Mouse (Mus musculus) ovary, postnatal 10 days (tissue): ENCODE measurements around the gene Pmf1.
A peak's percentile ranks its signal among the peaks of the same experiment; 100 is the strongest.

Source experiments
- DNase-seq: peaks from one replicate; pipeline ENCODE4 v3.0.0; 2022; ENCODE audit warnings: low spot score

The Pmf1 gene

GRCm38 (mm10) chr3:88409741-88410644, at the start of gene Pmf1:
TSS of gene Pmf1 (minus strand) at chr3:88410331.
- DNase-seq = peak; percentile 88

- DNase-seq = no peak
Measured at GRCm38 (mm10) chr3:88458778-88459219, 48.7 kb upstream of the Pmf1 start.

- no peak for DNase-seq
Measured at GRCm38 (mm10) chr3:88456746-88457532, 46.8 kb upstream of the Pmf1 start.

- DNase-seq = no peak
Measured at GRCm38 (mm10) chr3:88456313-88456712, 46.2 kb upstream of the Pmf1 start.

- no peak for DNase-seq
Measured at GRCm38 (mm10) chr3:88455588-88456264, 45.6 kb upstream of the Pmf1 start.

- DNase-seq = no peak
Measured at GRCm38 (mm10) chr3:88454762-88455587, 44.8 kb upstream of the Pmf1 start.

- DNase-seq = no peak
Measured at GRCm38 (mm10) chr3:88453986-88454385, 43.9 kb upstream of the Pmf1 start.

- DNase-seq = no peak
Measured at GRCm38 (mm10) chr3:88453369-88453768, 43.2 kb upstream of the Pmf1 start.

- no peak for DNase-seq
Measured at GRCm38 (mm10) chr3:88452716-88453115, 42.6 kb upstream of the Pmf1 start.

- no peak for DNase-seq
Measured at GRCm38 (mm10) chr3:88452246-88452645, 42.1 kb upstream of the Pmf1 start.

- no peak for DNase-seq
Measured at GRCm38 (mm10) chr3:88450379-88451131, 40.4 kb upstream of the Pmf1 start.

GRCm38 (mm10) chr3:88449395-88450023, 39.4 kb upstream of the Pmf1 start:
- no peak for DNase-seq

GRCm38 (mm10) chr3:88448443-88448842, 38.3 kb upstream of the Pmf1 start:
- DNase-seq = no peak

GRCm38 (mm10) chr3:88447676-88448183, 37.6 kb upstream of the Pmf1 start:
- no peak for DNase-seq

GRCm38 (mm10) chr3:88446471-88447123, 36.5 kb upstream of the Pmf1 start:
- DNase-seq = no peak

- DNase-seq = no peak
Measured at GRCm38 (mm10) chr3:88442888-88443287, 32.8 kb upstream of the Pmf1 start.

GRCm38 (mm10) chr3:88442488-88442887, 32.4 kb upstream of the Pmf1 start:
- DNase-seq = no peak

GRCm38 (mm10) chr3:88440500-88441381, 30.6 kb upstream of the Pmf1 start:
- no peak for DNase-seq
